Mouse (Mus musculus): ENCODE results near the gene Ctdnep1. TPM values are rescaled to one million over a fixed set of nuclear protein-coding genes. Genes with fewer than 3 reads are reported as not detected.

Gene Ctdnep1
- polyA plus RNA-seq, 1 experiment, result 171 TPM

GRCm38 (mm10) chr11:69979827-69980195, 1.1 kb upstream of the Ctdnep1 start:
- Histone ChIP-seq H3K4me1 (ENCODE audit: control insufficient read depth, insufficient read depth, low read length) (no peaks in the 10 kb centered on the region), H3K4me3 (ENCODE audit: insufficient read depth, low read length) (peak overlapping the region; percentile 94), H3K27ac (ENCODE audit: insufficient read depth, low read length) (peak overlapping the region; percentile 91)
- TF ChIP-seq CTCF (IDR thresholded peaks at IDR 0.05; ENCODE audit: borderline replicate concordance, insufficient read depth, low read length) (no peak), POLR2A (IDR thresholded peaks at IDR 0.05; ENCODE audit: low read depth, low read length) (no peak)

DNA sequence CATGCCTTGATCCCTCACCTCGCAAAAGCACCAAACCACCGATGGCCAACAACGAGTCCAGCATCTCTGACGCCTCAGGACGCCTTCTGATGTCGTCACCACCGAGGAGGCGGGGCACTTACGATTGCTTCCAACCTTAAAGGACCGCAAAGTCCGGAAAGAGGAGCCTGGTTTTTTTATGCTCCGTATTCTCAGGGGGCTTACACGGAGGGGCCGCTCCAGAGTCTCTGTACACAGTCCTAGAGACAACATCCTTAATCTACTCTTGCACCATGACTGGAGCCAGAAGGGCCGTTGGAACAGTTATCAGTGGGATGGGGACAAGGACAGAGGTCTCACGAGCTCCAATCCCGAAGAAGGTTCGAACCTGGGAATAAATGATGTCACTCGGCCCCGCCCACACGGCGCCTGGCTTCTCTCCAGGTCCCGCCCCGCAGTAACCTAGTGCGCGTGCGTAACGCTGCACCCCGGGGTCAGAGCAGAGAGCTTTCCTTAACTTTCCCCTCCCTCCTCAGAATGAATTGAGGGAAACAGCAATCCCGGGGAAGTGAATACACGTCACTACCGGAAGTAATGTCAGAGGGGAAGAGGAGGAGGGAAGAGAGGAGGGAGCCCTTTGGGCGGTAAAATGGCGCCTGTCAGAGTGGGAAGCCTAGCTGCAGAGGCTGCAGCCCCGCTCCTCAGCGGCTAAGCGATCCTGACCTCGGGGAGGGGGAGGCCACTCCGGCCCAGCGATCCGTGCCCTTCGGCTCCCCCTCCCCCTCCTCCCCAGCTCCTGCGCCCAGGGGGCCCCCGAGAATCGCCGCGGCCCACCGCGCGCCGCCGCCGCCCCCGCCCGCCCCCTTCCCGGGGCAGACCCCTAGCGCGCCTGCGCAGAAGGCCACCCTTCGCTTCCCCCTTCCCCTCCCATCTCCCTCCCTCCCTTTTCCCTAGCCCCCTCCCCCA, 488 bp upstream of the Ctdnep1 start:
- peak overlapping the region; percentile 91 for H3K27ac ChIP-seq (ENCODE audit: insufficient read depth, low read length)
- peak overlapping the region; percentile 98 for H3K4me3 ChIP-seq (ENCODE audit: insufficient read depth, low read length)
- TF ChIP-seq POLR2A (IDR thresholded peaks at IDR 0.05; ENCODE audit: low read depth, low read length) (peak; percentile 82), CTCF (IDR thresholded peaks at IDR 0.05; ENCODE audit: borderline replicate concordance, insufficient read depth, low read length) (no peak)
- no peaks in the 10 kb centered on the region for H3K4me1 ChIP-seq (ENCODE audit: control insufficient read depth, insufficient read depth, low read length)

DNA sequence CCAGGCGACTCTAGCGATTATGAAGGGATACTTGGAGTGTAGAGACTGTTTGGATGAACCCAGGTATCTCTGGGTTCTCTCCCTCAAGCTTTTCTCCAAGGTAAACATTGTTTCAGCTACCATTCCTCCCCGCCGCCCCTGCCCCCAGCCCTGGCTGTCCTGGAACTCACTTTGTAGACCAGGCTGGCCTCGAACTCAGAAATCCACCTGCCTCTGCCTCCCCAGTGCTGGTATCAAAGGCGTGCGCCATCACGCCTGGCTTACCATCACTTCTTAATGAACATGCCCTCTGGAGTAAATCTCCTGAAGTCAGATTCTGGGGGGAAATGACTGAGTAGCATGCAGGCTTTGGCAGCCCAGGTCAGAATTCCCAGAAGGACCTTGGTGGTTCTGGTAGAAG, 1.3 kb downstream of the Ctdnep1 start, which contains the start of gene Elp5:
TSS of gene Elp5 (minus strand) at position 293 of the 400 bp plus-strand sequence.
- H3K4me1 ChIP-seq (ENCODE audit: control insufficient read depth, insufficient read depth, low read length), result no peaks in the 10 kb centered on the region
- TF ChIP-seq POLR2A (IDR thresholded peaks at IDR 0.05; ENCODE audit: low read depth, low read length), result no peak
- no peak for TF ChIP-seq CTCF (IDR thresholded peaks at IDR 0.05; ENCODE audit: borderline replicate concordance, insufficient read depth, low read length)
- H3K27ac ChIP-seq (ENCODE audit: insufficient read depth, low read length), result peak within 1 kb of the TSS; percentile 86
- peak within 1 kb of the TSS; percentile 98 for H3K4me3 ChIP-seq (ENCODE audit: insufficient read depth, low read length)

GRCm38 (mm10) chr11:69982877-69983276, 1.9 kb downstream of the Ctdnep1 start:
- TF ChIP-seq POLR2A (IDR thresholded peaks at IDR 0.05; ENCODE audit: low read depth, low read length) (no peak), CTCF (IDR thresholded peaks at IDR 0.05; ENCODE audit: borderline replicate concordance, insufficient read depth, low read length) (no peak)
- H3K4me3 ChIP-seq (ENCODE audit: insufficient read depth, low read length), result peak overlapping the region; percentile 98
- H3K27ac ChIP-seq (ENCODE audit: insufficient read depth, low read length), result no peak overlapping the region
- no peaks in the 10 kb centered on the region for H3K4me1 ChIP-seq (ENCODE audit: control insufficient read depth, insufficient read depth, low read length)

GRCm38 (mm10) chr11:69983377-69983776, 2.4 kb downstream of the Ctdnep1 start:
- Histone ChIP-seq H3K4me3 (ENCODE audit: insufficient read depth, low read length) (0 out of 2 replicates have a peak overlapping the region, but pooled peaks have one; percentile 98), H3K27ac (ENCODE audit: insufficient read depth, low read length) (no peak overlapping the region), H3K4me1 (ENCODE audit: control insufficient read depth, insufficient read depth, low read length) (no peaks in the 10 kb centered on the region)
- no peak for TF ChIP-seq CTCF (IDR thresholded peaks at IDR 0.05; ENCODE audit: borderline replicate concordance, insufficient read depth, low read length)
- no peak for TF ChIP-seq POLR2A (IDR thresholded peaks at IDR 0.05; ENCODE audit: low read depth, low read length)

- no peak overlapping the region for H3K4me3 ChIP-seq (ENCODE audit: insufficient read depth, low read length)
Measured at GRCm38 (mm10) chr11:69984431-69984830, 3.5 kb downstream of the Ctdnep1 start.

DNA sequence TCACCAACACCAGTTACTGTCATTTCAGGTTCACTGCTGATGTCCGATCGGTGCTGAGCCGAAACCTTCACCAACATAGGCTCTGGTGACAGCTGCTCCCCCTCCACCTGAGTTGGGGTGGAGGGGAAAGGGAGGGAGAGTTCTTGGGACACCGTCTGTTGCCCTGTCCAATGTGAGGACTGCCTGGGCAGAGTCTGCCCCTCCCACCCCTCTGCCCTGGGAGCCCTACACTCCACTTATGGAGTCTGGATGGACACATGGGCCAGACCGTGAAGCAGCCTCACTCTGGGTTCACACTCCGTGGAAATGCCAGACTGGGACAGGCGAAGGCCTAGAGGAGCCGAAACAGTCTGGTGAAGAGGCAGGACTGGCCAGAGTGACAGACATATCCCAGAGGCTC, 9.0 kb downstream of the Ctdnep1 start:
- Histone ChIP-seq H3K4me1 (ENCODE audit: control insufficient read depth, insufficient read depth, low read length) (no peaks in the 10 kb centered on the region), H3K4me3 (ENCODE audit: insufficient read depth, low read length) (no peak overlapping the region), H3K27ac (ENCODE audit: insufficient read depth, low read length) (peak overlapping the region; percentile 14)
- TF ChIP-seq CTCF (IDR thresholded peaks at IDR 0.05; ENCODE audit: borderline replicate concordance, insufficient read depth, low read length) (no peak), POLR2A (IDR thresholded peaks at IDR 0.05; ENCODE audit: low read depth, low read length) (no peak)

More at GRCm38 (mm10) chr11:69984431-69984830, 3.5 kb downstream of the Ctdnep1 start:
- H3K27ac ChIP-seq (ENCODE audit: insufficient read depth, low read length), result no peak overlapping the region
- TF ChIP-seq POLR2A (IDR thresholded peaks at IDR 0.05; ENCODE audit: low read depth, low read length), result no peak
- TF ChIP-seq CTCF (IDR thresholded peaks at IDR 0.05; ENCODE audit: borderline replicate concordance, insufficient read depth, low read length), result no peak
- H3K4me1 ChIP-seq (ENCODE audit: control insufficient read depth, insufficient read depth, low read length), result no peaks in the 10 kb centered on the region

GRCm38 (mm10) chr11:69990850-69991691, 10.1 kb downstream of the Ctdnep1 start, which contains the start of gene Gabarap:
Gene Gabarap, plus strand, starts transcription at chr11:69991143.
- no peak for TF ChIP-seq CTCF (IDR thresholded peaks at IDR 0.05; ENCODE audit: borderline replicate concordance, insufficient read depth, low read length)
- peak; percentile 74 for TF ChIP-seq POLR2A (IDR thresholded peaks at IDR 0.05; ENCODE audit: low read depth, low read length)
- H3K27ac ChIP-seq (ENCODE audit: insufficient read depth, low read length), result peak within 1 kb of the TSS; percentile 98

GRCm38 (mm10) chr11:69991711-69992110, 10.8 kb downstream of the Ctdnep1 start:
- Histone ChIP-seq H3K4me1 (ENCODE audit: control insufficient read depth, insufficient read depth, low read length) (no peaks in the 10 kb centered on the region), H3K27ac (ENCODE audit: insufficient read depth, low read length) (peak overlapping the region; percentile 85), H3K4me3 (ENCODE audit: insufficient read depth, low read length) (peak overlapping the region; percentile 91)
- no peak for TF ChIP-seq CTCF (IDR thresholded peaks at IDR 0.05; ENCODE audit: borderline replicate concordance, insufficient read depth, low read length)
- TF ChIP-seq POLR2A (IDR thresholded peaks at IDR 0.05; ENCODE audit: low read depth, low read length), result no peak

More at GRCm38 (mm10) chr11:69990850-69991691, 10.1 kb downstream of the Ctdnep1 start, which contains the start of gene Gabarap:
- Histone ChIP-seq H3K4me1 (ENCODE audit: control insufficient read depth, insufficient read depth, low read length) (no peaks in the 10 kb centered on the region), H3K4me3 (ENCODE audit: insufficient read depth, low read length) (peak within 1 kb of the TSS; percentile 91)
